Mouse (Mus musculus) testis, adult 2 months (tissue): ENCODE measurements around the gene Slc9a8. TPM values are rescaled to one million over a fixed set of nuclear protein-coding genes. Genes with fewer than 3 reads are reported as not detected.

Source experiments
- H3K27ac ChIP-seq: fragments of 200-500 bp; 2 replicates; pipeline ENCODE4 v1.5.1; 2012; ENCODE audit warnings: low read depth, low read length; ENCODE audit not compliant: control insufficient read depth, insufficient read depth
- H3K27me3 ChIP-seq: fragments of 200-500 bp; 2 replicates; pipeline ENCODE4 v1.6.1; 2012; ENCODE audit warnings: mild to moderate bottlenecking, low read length, moderate library complexity; ENCODE audit not compliant: control insufficient read depth, insufficient read depth
- H3K36me3 ChIP-seq: fragments of 200-500 bp; 2 replicates; pipeline ENCODE4 v1.6.1; 2012; ENCODE audit warnings: mild to moderate bottlenecking, low read length; ENCODE audit not compliant: control insufficient read depth, insufficient read depth
- H3K4me1 ChIP-seq: fragments of 200-500 bp; 2 replicates; pipeline ENCODE4 v1.6.1; 2012; ENCODE audit warnings: low read length; ENCODE audit not compliant: control insufficient read depth, insufficient read depth
- H3K4me3 ChIP-seq: fragments of 200-500 bp; 2 replicates; pipeline ENCODE4 v1.5.1; 2012; ENCODE audit warnings: low read depth, mild to moderate bottlenecking, low read length, moderate library complexity, mixed read lengths; ENCODE audit not compliant: control insufficient read depth
- CTCF ChIP-seq: fragments of 200-500 bp; IDR thresholded peaks from 2 replicates; pipeline ENCODE4 v1.5.1; 2012; ENCODE audit warnings: low read depth, mild to moderate bottlenecking, inconsistent platforms, low read length, moderate library complexity; ENCODE audit not compliant: control insufficient read depth, insufficient read depth, insufficient replicate concordance
- POLR2A ChIP-seq: fragments of 200-500 bp; IDR thresholded peaks from 2 replicates; pipeline ENCODE4 v1.6.1; 2012; ENCODE audit warnings: low read depth, mild to moderate bottlenecking, inconsistent platforms, low read length, moderate library complexity; ENCODE audit not compliant: control insufficient read depth
- polyA plus RNA-seq: library from polyadenylated mRNA; depleted of rRNA; stranded (reverse); fragments of >200 nt; gene quantifications from 2 replicates; pipeline ENCODE4 v1.2.3, GENCODE M21; 2012; rRNA removed

Gene Slc9a8
- polyA plus RNA-seq, 1 experiment, result 63.4 TPM

DNA sequence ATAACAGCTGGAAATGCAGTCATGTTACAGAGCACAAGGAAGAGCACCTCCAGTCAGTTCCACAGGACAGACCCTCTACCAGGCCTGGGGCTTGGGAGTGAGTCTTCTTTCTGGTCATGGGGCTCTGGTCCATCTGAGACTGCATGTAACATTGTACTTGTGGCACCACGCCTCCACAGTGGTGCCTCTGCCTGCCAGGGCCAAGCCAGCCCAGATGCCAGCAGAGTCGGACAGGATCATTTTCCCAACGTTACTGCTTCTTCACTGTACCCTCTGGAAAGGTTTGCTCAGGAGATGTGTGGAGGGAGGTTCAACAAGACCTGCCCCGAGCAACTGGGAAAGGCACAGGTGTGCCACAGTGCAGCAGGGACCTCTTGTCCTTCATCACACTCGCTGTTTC lies 94.2 kb downstream of the Slc9a8 start:
- Histone ChIP-seq H3K27me3 (no peaks in the 10 kb centered on the region), H3K27ac (no peak overlapping the region), H3K4me1 (no peaks in the 10 kb centered on the region), H3K4me3 (no peak overlapping the region), H3K36me3 (no peaks in the 10 kb centered on the region; the same call in 1 of the 2 replicates)
- TF ChIP-seq POLR2A, result no peak
- TF ChIP-seq CTCF, result no peak

DNA sequence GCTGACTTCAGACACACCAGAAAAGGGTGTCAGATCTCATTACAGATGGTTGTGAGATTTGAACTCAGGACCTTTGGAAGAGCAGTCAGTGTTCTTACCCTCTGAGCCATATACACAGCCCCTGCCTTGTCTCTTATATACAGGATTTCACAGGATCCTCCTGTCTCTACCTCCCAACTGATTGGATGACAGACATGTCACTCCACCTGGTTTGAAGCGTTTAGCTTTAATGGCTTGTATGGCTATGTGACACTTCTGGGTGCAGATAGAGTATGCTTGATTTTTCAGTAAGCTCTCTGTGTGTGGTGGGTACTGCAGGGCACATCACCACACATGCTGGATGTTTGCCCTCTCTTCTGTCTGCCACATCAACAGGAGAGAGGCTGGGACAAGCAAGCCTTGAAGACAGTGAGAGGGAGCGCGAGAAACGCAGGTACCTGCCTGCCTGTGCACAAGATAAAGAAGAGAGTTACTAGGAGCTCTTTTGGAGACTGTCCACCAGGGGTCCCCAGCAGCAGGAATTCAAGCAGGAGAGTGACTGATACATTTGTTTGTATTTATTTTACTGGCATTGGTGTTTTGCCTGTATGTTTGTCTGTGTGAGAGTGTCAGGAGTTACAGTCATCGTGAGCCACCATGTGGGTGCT lies 98.2 kb downstream of the Slc9a8 start:
- Histone ChIP-seq H3K4me3 (no peak overlapping the region), H3K27ac (no peak overlapping the region), H3K27me3 (no peaks in the 10 kb centered on the region), H3K36me3 (no peaks in the 10 kb centered on the region; the same call in 1 of the 2 replicates), H3K4me1 (no peaks in the 10 kb centered on the region)
- no peak for TF ChIP-seq CTCF
- TF ChIP-seq POLR2A, result no peak

Other genes with a start within 250 kb of the Slc9a8 start
- gene Kcnb1, start 231.6 kb upstream of the Slc9a8 start, polyA plus RNA-seq, result 2.8 and 3.1 TPM in 2 replicates
- 7.2 and 9.1 TPM in 2 replicates for gene Ptgis, start 181.1 kb upstream of the Slc9a8 start, polyA plus RNA-seq
- gene B4galt5, start 72.5 kb upstream of the Slc9a8 start, polyA plus RNA-seq, result 5.4 and 5.8 TPM in 2 replicates
- 69.1 and 70.1 TPM in 2 replicates for gene Rnf114, start 70.9 kb downstream of the Slc9a8 start, polyA plus RNA-seq
- 14.9 and 15.0 TPM in 2 replicates for gene Spata2, start 71.2 kb downstream of the Slc9a8 start, polyA plus RNA-seq
- 7.9 TPM in 2 replicates for gene Snai1, start 116.5 kb downstream of the Slc9a8 start, polyA plus RNA-seq
- 17.9 and 21.6 TPM in 2 replicates for gene Ube2v1, start 210.4 kb downstream of the Slc9a8 start, polyA plus RNA-seq
- 41.0 and 48.4 TPM in 2 replicates for gene Gm20431, start 239.8 kb downstream of the Slc9a8 start, polyA plus RNA-seq